Mouse (Mus musculus): ENCODE measurements around the gene Rbfox1.

GRCm38 (mm10) chr16:7425386-7426089, 1540.4 kb downstream of the Rbfox1 start:
- TF ChIP-seq FLI1 (IDR thresholded peaks at IDR 0.05; ENCODE audit: low read length) (no peak), GATA1 (IDR thresholded peaks at IDR 0.05; ENCODE audit: borderline replicate concordance, low read length) (no peak)

Data from megakaryocyte, embryonic 14.5 days (primary cell).